Mouse (Mus musculus): ENCODE data around the gene Hipk2.

DNA sequence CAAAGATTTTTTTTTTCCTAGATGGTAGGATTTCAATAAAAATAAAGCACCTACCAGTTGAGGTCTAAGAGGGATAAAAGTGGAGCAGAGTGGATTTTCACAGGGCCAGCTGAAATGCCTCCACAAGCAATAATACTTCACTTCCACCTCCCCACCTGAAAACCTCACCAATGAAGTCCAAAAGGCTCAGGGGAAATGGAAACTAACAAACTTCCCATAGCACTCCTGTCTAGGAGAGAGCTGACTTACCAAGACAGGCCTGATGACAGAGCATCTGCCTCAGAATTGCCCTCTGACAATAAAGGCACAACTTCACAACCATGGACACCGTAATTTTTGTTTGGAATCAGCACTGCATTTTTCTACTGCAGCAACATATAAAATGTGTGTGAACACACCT, 16.1 kb downstream of the Hipk2 start:
- TF ChIP-seq CTCF (IDR thresholded peaks at IDR 0.05; ENCODE audit: extremely low read depth, insufficient read depth, low read length) (no peak), POLR2A (IDR thresholded peaks at IDR 0.05; ENCODE audit: extremely low read depth, insufficient read depth, low read length) (no peak)
